Mouse (Mus musculus): ENCODE data around the gene Spsb3.

- TF ChIP-seq POLR2A (IDR thresholded peaks at IDR 0.05; ENCODE audit: low read depth, low read length) (no peak), CTCF (conservative IDR thresholded peaks at IDR 0.05; ENCODE audit: insufficient read depth, insufficient read length, low read depth, low read length) (no peak)
These were observed 11.2 kb downstream of the Spsb3 start for GRCm38 (mm10) chr17:24897600-24897999.

Measured in kidney, adult 2 months (tissue).